Mouse (Mus musculus) forebrain, embryonic 10.5 days (tissue): Measurements from ENCODE around the gene C130026I21Rik. TPM values are rescaled to one million over a fixed set of nuclear protein-coding genes. Genes with fewer than 3 reads are reported as not detected.
"Not testable (repeated sequence)": the region's sequence is repeated elsewhere in the genome, so short reads cannot be mapped to it uniquely, and the experiment has no call there.

Experiments
- DNase-seq: peaks from one replicate; pipeline ENCODE4 v3.0.0-alpha.2; 2017; ENCODE audit warnings: low spot score; ENCODE audit errors: extremely low spot score
- H3K27ac ChIP-seq: fragments of 300-500 bp; sonication (generic); 2 replicates; pipeline ENCODE4 v1.5.1; 2016; ENCODE audit warnings: mild to moderate bottlenecking
- H3K27me3 ChIP-seq: fragments of 300-500 bp; sonication (generic); 2 replicates; pipeline ENCODE4 v1.6.1; 2016; ENCODE audit warnings: mild to moderate bottlenecking; ENCODE audit not compliant: poor library complexity, severe bottlenecking
- H3K36me3 ChIP-seq: fragments of 300-500 bp; sonication (generic); replicated peaks from 2 replicates; pipeline ENCODE4 v1.6.1; 2016; ENCODE audit warnings: mild to moderate bottlenecking, moderate library complexity
- H3K4me1 ChIP-seq: fragments of 300-500 bp; sonication (generic); 2 replicates; pipeline ENCODE4 v1.6.1; 2016
- H3K4me3 ChIP-seq: fragments of 300-500 bp; sonication (generic); 2 replicates; pipeline ENCODE4 v1.5.1; 2016; ENCODE audit warnings: mild to moderate bottlenecking, moderate library complexity
- H3K9me3 ChIP-seq: fragments of 300-500 bp; sonication (generic); 2 replicates; pipeline ENCODE4 v1.6.1; 2016; ENCODE audit warnings: mild to moderate bottlenecking, moderate library complexity
- WGBS: fragments of 180-500 bp; shearing (Covaris S2); methylation state at CpG from one replicate; pipeline ENCODE4 v1.1.7; 2016; 5-methylcytosine and 5-hydroxymethylcytosine counted together
- polyA plus RNA-seq: library from polyadenylated mRNA; unstranded; fragments of >200 nt; fragmentation: Nextera tagmentation; extraction: Ambion mirVana; gene quantifications from 2 replicates; pipeline ENCODE4 v1.2.1, GENCODE M21; 2016

C130026I21Rik gene
- not detected in 2 replicates for polyA plus RNA-seq

GRCm38 (mm10) chr1:85270466-85270865 lies at the start of gene C130026I21Rik:
Gene C130026I21Rik, minus strand, starts transcription at chr1:85270566.
- DNase-seq, H3K4me1 ChIP-seq, H3K27me3 ChIP-seq, H3K36me3 ChIP-seq, H3K4me3 ChIP-seq, H3K27ac ChIP-seq: not testable (repeated sequence)
- WGBS, result no CpG with 5 or more reads among the region's 6 CpGs
- H3K9me3 ChIP-seq, result peaks cover 16% of the 10 kb centered on the region

DNA sequence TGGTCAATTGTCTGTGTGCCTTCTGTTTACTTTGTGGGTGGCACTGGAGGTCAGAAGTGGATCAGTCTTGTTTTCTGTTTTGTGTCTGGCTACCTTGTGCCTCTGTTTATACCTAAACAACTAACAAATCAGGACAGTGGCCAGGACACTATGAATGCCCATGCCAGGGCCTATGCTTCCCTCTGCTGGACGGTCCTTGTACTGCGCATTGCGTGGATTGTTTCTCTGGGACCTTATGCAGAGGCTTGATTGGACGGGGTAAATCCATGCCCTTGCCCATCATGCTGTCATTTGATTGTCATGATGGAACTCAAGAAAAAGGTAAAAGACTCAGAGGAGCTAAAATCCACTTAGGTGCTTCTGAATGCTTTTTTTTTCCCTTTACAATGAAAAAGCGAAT lies 16.7 kb upstream of the C130026I21Rik start:
- H3K27me3 ChIP-seq, H3K9me3 ChIP-seq, H3K36me3 ChIP-seq, H3K27ac ChIP-seq, H3K4me1 ChIP-seq, DNase-seq, H3K4me3 ChIP-seq: not testable (repeated sequence)
- 44% methylated on average over 4 of the region's 5 CpGs for WGBS

- 75% methylated on average over 4 of the region's 5 CpGs for WGBS
- H3K4me1 ChIP-seq, H3K27ac ChIP-seq, DNase-seq, H3K9me3 ChIP-seq, H3K36me3 ChIP-seq, H3K4me3 ChIP-seq, H3K27me3 ChIP-seq: not testable (repeated sequence)
Observed at GRCm38 (mm10) chr1:85276421-85276820, 6.1 kb upstream of the C130026I21Rik start.

DNA sequence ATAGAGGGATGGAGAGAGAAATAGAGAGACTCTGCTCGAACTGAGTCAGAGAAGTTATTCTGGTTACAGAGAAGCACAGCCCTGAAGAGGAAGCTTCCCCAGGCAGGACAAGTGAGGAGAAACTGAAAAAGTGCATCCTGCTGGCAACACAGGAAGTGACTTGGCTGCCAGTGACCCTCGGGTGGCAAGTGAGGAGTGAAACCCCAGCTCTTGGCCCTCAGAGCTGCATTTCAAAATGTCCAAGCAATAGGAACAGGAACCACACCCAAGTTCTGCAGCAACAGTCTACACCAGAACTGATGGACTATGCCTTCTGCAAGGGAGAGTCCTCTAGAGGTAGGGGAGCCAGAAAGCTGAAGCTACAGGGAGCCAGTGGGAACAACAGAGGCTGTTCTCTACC lies 11.7 kb downstream of the C130026I21Rik start:
- DNase-seq, H3K27ac ChIP-seq, H3K4me3 ChIP-seq, H3K4me1 ChIP-seq, H3K36me3 ChIP-seq, H3K27me3 ChIP-seq: not testable (repeated sequence)
- H3K9me3 ChIP-seq, result peaks cover 14% of the 10 kb centered on the region
- WGBS, result 67% methylated on average over 2 of the region's 2 CpGs

DNA sequence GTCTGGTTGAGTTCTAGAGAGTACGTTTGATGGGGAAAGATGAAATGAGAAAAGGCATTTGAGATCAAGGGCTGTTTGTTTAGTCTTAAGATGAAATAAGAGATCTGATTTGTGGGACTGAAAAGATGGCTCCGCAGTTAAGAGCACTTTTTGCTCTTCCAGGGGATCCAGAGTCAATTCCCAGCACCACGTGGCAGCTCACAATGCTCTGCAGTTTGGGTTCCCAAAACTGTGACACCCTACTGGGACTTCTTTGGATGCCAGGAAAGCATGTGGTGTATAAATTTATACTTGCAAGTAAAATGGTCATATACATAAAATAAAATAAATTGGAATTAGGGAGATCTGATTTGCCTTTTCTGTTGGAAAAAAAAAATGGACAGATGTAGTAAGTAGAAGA lies 15.1 kb downstream of the C130026I21Rik start:
- WGBS, result 62% methylated on average over 2 of the region's 3 CpGs
- not testable (repeated sequence) for H3K4me3 ChIP-seq, H3K27ac ChIP-seq, H3K36me3 ChIP-seq, H3K27me3 ChIP-seq, H3K4me1 ChIP-seq, DNase-seq
- peaks cover 29% of the 10 kb centered on the region for H3K9me3 ChIP-seq

- H3K4me1 ChIP-seq, H3K27ac ChIP-seq, H3K36me3 ChIP-seq, H3K4me3 ChIP-seq, DNase-seq, H3K27me3 ChIP-seq: not testable (repeated sequence)
- peaks cover 41% of the 10 kb centered on the region for H3K9me3 ChIP-seq
- WGBS, result 87% methylated on average over 4 of the region's 4 CpGs
Observed at GRCm38 (mm10) chr1:85251211-85251610, 19.2 kb downstream of the C130026I21Rik start.

DNA sequence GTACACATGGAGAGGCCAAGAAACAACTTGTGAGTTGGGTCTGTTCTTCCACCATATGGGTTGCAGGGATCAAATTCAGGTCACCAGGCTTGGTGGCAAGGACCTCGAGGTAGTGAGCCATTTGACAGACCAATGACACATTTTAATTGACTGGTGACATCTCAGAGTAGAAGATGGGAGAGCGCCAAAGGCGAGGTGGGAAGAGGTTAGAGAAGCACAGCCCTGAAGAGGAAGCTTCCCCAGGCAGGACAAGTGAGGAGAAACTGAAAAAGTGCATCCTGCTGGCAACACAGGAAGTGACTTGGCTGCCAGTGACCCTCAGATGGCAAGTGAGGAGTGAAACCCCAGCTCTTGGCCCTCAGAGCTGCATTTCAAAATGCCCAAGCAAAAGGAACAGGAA lies 21.4 kb downstream of the C130026I21Rik start:
- H3K4me1 ChIP-seq, H3K27ac ChIP-seq, DNase-seq, H3K4me3 ChIP-seq, H3K36me3 ChIP-seq, H3K27me3 ChIP-seq: not testable (repeated sequence)
- peaks cover 46% of the 10 kb centered on the region for H3K9me3 ChIP-seq
- 77% methylated on average over 3 of the region's 3 CpGs for WGBS

DNA sequence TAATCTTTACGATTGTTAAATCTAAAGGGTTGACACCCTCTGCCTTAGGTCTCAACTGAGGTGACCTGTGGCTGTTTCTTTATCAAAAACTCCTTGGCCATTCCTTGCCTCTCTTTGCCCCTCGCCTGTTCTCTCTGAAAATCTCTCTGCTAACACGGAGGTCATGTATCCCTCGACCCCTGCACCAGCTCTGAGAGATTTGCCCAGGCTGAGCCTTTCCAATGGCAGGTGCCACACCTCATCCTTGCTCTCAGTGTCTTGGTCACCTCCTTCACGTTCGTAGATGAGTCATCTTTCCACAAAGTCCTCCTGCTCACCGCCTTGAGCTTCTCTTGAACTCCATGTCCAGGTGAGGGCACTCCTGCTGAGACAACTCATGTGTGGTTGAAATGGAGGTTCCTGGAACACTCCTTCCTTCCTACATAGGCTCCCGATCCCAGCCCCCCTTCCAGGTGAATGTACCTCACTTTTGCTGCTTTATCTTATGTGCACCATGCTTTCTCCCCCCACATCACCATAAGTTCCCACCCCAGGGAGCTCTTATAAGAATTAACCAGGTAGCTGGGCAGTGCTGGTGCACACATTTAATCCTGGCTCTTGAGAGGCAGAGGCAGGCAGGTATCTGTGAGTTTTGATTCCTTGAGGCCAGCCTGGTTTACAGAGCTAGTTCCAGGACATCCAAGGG lies 23.4 kb downstream of the C130026I21Rik start:
- DNase-seq, result not testable (repeated sequence)
- WGBS, result 75% methylated on average over 8 of the region's 8 CpGs

GRCm38 (mm10) chr1:85246266-85246665 lies 24.1 kb downstream of the C130026I21Rik start:
- not testable (repeated sequence) for DNase-seq, H3K4me3 ChIP-seq, H3K27me3 ChIP-seq, H3K4me1 ChIP-seq, H3K27ac ChIP-seq, H3K36me3 ChIP-seq
- WGBS, result 88% methylated on average over 5 of the region's 5 CpGs
- peaks cover 46% of the 10 kb centered on the region for H3K9me3 ChIP-seq

More for the DNA sequence above, 23.4 kb downstream of the C130026I21Rik start:
- not testable (repeated sequence) for H3K27me3 ChIP-seq, H3K27ac ChIP-seq, H3K4me3 ChIP-seq, H3K4me1 ChIP-seq, H3K36me3 ChIP-seq
- H3K9me3 ChIP-seq, result peaks cover 51% of the 10 kb centered on the region

- WGBS, result 72% methylated on average over 3 of the region's 4 CpGs
- peaks cover 41% of the 10 kb centered on the region for H3K9me3 ChIP-seq
- not testable (repeated sequence) for DNase-seq, H3K27me3 ChIP-seq, H3K4me3 ChIP-seq, H3K27ac ChIP-seq, H3K36me3 ChIP-seq, H3K4me1 ChIP-seq
Observed at GRCm38 (mm10) chr1:85244941-85245340, 25.4 kb downstream of the C130026I21Rik start.

GRCm38 (mm10) chr1:85243023-85243422 lies 27.3 kb downstream of the C130026I21Rik start:
- H3K4me3 ChIP-seq, H3K36me3 ChIP-seq, DNase-seq, H3K27ac ChIP-seq, H3K4me1 ChIP-seq, H3K27me3 ChIP-seq: not testable (repeated sequence)
- 79% methylated on average over 2 of the region's 2 CpGs for WGBS
- H3K9me3 ChIP-seq, result peaks cover 48% of the 10 kb centered on the region

DNA sequence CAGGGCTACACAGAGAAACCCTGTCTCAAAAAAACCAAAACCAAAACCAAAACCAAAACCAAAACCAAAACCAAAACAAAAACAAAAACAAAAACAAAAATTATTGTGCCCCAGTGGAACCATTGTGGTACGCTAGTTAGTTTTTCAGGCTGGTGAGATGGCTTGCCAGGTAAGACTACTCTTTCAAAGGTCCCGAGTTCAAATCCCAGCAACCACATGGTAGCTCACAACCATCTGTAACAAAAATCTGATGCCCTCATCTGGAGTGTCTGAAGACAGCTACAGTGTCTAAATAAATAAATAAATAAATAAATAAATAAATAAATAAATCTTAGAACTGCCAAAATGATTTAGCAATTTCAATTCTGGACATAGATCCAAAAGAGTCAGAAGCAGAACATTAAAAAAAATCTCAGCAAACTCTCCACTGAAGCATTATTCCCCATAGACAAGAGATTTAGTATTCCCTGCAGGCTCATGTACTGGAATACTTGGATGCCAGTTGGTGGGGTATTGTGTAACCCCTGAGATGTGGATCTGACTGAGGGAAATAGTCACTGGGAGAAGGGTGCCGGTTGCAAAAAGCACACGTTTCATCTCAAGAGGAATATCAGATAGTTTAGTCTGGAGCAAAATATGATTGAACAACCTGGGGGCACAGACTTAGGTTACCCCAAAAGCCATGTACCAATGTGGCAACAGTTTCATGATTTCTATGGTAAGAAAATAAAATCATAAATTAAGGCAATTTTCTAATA lies 31.2 kb downstream of the C130026I21Rik start:
- H3K4me3 ChIP-seq, H3K27ac ChIP-seq, H3K27me3 ChIP-seq, H3K36me3 ChIP-seq, H3K4me1 ChIP-seq, DNase-seq: not testable (repeated sequence)
- H3K9me3 ChIP-seq, result peaks cover 40% of the 10 kb centered on the region
- 72% methylated on average over 4 of the region's 4 CpGs for WGBS

- H3K9me3 ChIP-seq, result peaks cover 14% of the 10 kb centered on the region; the same call in 1 of the 2 replicates
- not testable (repeated sequence) for H3K27ac ChIP-seq, H3K27me3 ChIP-seq, H3K4me1 ChIP-seq, DNase-seq, H3K4me3 ChIP-seq, H3K36me3 ChIP-seq
- 65% methylated on average over 1 of the region's 2 CpGs for WGBS
Observed at GRCm38 (mm10) chr1:85206531-85206930, 63.8 kb downstream of the C130026I21Rik start.
